Mouse (Mus musculus): ENCODE results near the gene Fastkd3. TPM values are rescaled to one million over a fixed set of nuclear protein-coding genes. Genes with fewer than 3 reads are reported as not detected.

Gene Fastkd3
- polyA plus RNA-seq, 1 experiment from 2014 or later: 26.8 TPM

GRCm38 (mm10) chr13:68627041-68627440 lies 45.0 kb downstream of the Fastkd3 start:
- Histone ChIP-seq H3K4me3 (no peak overlapping the region), H3K27me3 (no peaks in the 10 kb centered on the region), H3K4me1 (no peaks in the 10 kb centered on the region), H3K9me3 (replicated peaks) (0 out of 2 replicates have a peak, but pooled peaks cover 6% of the 10 kb centered on the region), H3K27ac (no peak overlapping the region), H3K4me2 (replicated peaks) (no peak overlapping the region), H3K36me3 (no peaks in the 10 kb centered on the region), H3K9ac (no peak overlapping the region)
- ATAC-seq (ENCODE audit: low FRiP score): no peak
- 72% methylated on average over 3 of the region's 3 CpGs for WGBS

Other genes with a start within 250 kb of the Fastkd3 start
- 16.1 and 16.3 TPM in 2 replicates for gene Mtrr, start 85 bp upstream of the Fastkd3 start, polyA plus RNA-seq (2016; fragmentation: Nextera tagmentation; extraction: Ambion mirVana)
- 1.3 and 1.9 TPM in 2 replicates for gene 1700001L19Rik, start 15.2 kb downstream of the Fastkd3 start, polyA plus RNA-seq (2016; fragmentation: Nextera tagmentation; extraction: Ambion mirVana)

Data from hindbrain, embryonic 12.5 days (tissue).